Comparison of ENCODE assay signal across 8 mouse cellular contexts in the genomic region with DNA sequence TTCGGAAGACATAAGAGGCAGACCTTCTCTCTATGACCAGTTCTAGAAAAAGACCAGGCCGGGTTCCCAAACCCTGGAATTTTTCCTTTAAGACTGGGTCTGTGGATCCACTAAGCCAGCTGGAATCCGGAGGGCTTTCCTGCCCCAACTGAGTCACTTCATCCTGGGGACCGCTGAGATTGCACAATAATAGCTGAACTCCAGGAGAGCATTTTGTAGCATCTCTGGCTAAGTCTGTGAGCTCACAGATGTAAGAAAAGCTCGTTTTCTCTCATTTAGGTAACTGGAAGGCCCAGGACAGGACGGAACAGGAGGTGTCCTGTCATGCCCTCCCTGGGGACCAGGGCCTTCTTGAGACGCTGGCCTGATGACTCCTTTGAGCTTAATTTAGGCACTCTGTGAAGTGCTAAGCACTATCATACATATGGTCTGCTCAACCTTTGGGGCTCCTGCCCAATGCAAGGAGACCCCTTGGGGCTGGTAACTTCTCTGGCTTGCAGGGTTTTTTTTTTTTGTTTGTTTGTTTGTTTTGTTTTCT. TPM values are rescaled to one million over a fixed set of nuclear protein-coding genes. Genes with fewer than 3 reads are reported as not detected.
DNase-seq lines count a peak whose midpoint lies in the region; ATAC-seq and TF ChIP-seq lines count a peak whose summit lies in the region.

No protein-coding gene starts in this region.

- TF ChIP-seq CTCF in bone marrow, adult 2 months (IDR thresholded peaks at IDR 0.05; ENCODE audit: control insufficient read depth, insufficient read depth, low read length) = no peak

- no peaks in the 10 kb centered on the region for H3K27me3 ChIP-seq in kidney, embryonic 16.5 days (ENCODE audit: insufficient read depth, low read length)
- no peaks in the 10 kb centered on the region for H3K27me3 ChIP-seq in heart, embryonic 11.5 days (ENCODE audit: control insufficient read depth, insufficient read depth, low read length)

- H3K27ac ChIP-seq in kidney, embryonic 16.5 days (ENCODE audit: low read length) = peak overlapping the region; percentile 51
- H3K27ac ChIP-seq in bone marrow, adult 2 months (ENCODE audit: control insufficient read depth, insufficient read depth, low read depth, low read length, poor library complexity) = peak overlapping the region; percentile 30
- peak overlapping the region; percentile 59 for H3K27ac ChIP-seq in heart, embryonic 11.5 days (ENCODE audit: low read depth, low read length)
- peak overlapping the region; percentile 12; the same call in 1 of the 2 replicates for H3K27ac ChIP-seq in macrophage

- no peak overlapping the region for H3K4me3 ChIP-seq in kidney, embryonic 16.5 days (ENCODE audit: low read length)
- no peak overlapping the region for H3K4me3 ChIP-seq in bone marrow, adult 2 months (replicated peaks; ENCODE audit: control insufficient read depth, low read depth, low read length)
- peak overlapping the region; percentile 31 for H3K4me3 ChIP-seq in heart, embryonic 11.5 days (ENCODE audit: low read depth, low read length)
- H3K4me3 ChIP-seq in macrophage (ENCODE audit: inconsistent target) = no peak overlapping the region

- no peak overlapping the region for H3K9ac ChIP-seq in kidney, embryonic 16.5 days (replicated peaks; ENCODE audit: low read length)
- H3K9ac ChIP-seq in heart, embryonic 11.5 days (ENCODE audit: low read depth, low read length) = no peak overlapping the region

- ATAC-seq in kidney, embryonic 16.5 days (ENCODE audit: low FRiP score, low TSS enrichment) = no peak
- ATAC-seq in heart, embryonic 11.5 days (replicated peaks; ENCODE audit: insufficient number of reproducible peaks, low FRiP score, low TSS enrichment) = no peak
- ATAC-seq in frontal cortex, adult (ENCODE audit: low TSS enrichment) = no peak

- TF ChIP-seq POLR2A in bone marrow, adult 2 months (IDR thresholded peaks at IDR 0.05; ENCODE audit: borderline replicate concordance, control insufficient read depth, low read depth, low read length) = no peak

- H3K9me3 ChIP-seq in kidney, embryonic 16.5 days (ENCODE audit: low read length) = no peaks in the 10 kb centered on the region
- no peaks in the 10 kb centered on the region for H3K9me3 ChIP-seq in heart, embryonic 11.5 days (replicated peaks; ENCODE audit: control insufficient read depth, low read length)

- peaks cover 60% of the 10 kb centered on the region for H3K4me1 ChIP-seq in kidney, embryonic 16.5 days (ENCODE audit: insufficient read depth, low read length)
- H3K4me1 ChIP-seq in bone marrow, adult 2 months (ENCODE audit: control insufficient read depth, insufficient read depth, low read length) = peaks cover 30% of the 10 kb centered on the region
- H3K4me1 ChIP-seq in heart, embryonic 11.5 days (ENCODE audit: control insufficient read depth, insufficient read depth, low read length) = peaks cover 56% of the 10 kb centered on the region

- DNase-seq in kidney, postnatal 14 days = no peak
- DNase-seq in frontal cortex, adult 2 months (ENCODE audit: extremely low spot score in 1 of 2, low spot score in 1 of 2) = no peak
- no peak for DNase-seq in layer of hippocampus, adult 18-20 months (ENCODE audit: low spot score in 2 of 2)

- WGBS in kidney, embryonic 16.5 days = 36% methylated on average over 7 of the region's 7 CpGs
- 13% methylated on average over 7 of the region's 7 CpGs for WGBS in bone marrow, adult 2 months
- WGBS in heart, embryonic 11.5 days (ENCODE audit: insufficient replicate concordance) = 19% methylated on average over 7 of the region's 7 CpGs
- 27% methylated on average over 7 of the region's 7 CpGs for WGBS in macrophage (ENCODE audit: missing documents)

- peak overlapping the region; percentile 49 for H3K4me2 ChIP-seq in kidney, embryonic 16.5 days (replicated peaks; ENCODE audit: low read depth, low read length)
- H3K4me2 ChIP-seq in heart, embryonic 11.5 days = peak overlapping the region; percentile 62

- peaks cover 100% of the 10 kb centered on the region for H3K79me2 ChIP-seq in macrophage (ENCODE audit: inconsistent target)

- no peaks in the 10 kb centered on the region for H3K36me3 ChIP-seq in kidney, embryonic 16.5 days (ENCODE audit: insufficient read depth, low read length)
- no peaks in the 10 kb centered on the region for H3K36me3 ChIP-seq in heart, embryonic 11.5 days (ENCODE audit: control insufficient read depth, insufficient read depth, low read length)
- peaks cover 38% of the 10 kb centered on the region; the same call in 1 of the 2 replicates for H3K36me3 ChIP-seq in macrophage (ENCODE audit: inconsistent target)

RNA-seq across cellular contexts. Expression of gene Abcg1, which starts 16.6 kb away (rescaled TPM):
- polyA plus RNA-seq in kidney, embryonic 16.5 days (2015; fragmentation: Nextera tagmentation; extraction: Ambion mirVana) = 8.5 and 9.2 TPM in 2 replicates
- 5.2 and 10.4 TPM in 2 replicates for polyA plus RNA-seq in bone marrow, adult 2 months (2011; ENCODE audit: insufficient read depth, insufficient read length, low replicate concordance, missing spikeins)
- 4.6 and 6.4 TPM in 2 replicates for polyA plus RNA-seq in heart, embryonic 11.5 days (2014; fragmentation: Nextera tagmentation; extraction: Ambion mirVana)
- 100 to 1,000 TPM in 22 of 26 experiments, 10 to 100 TPM in 4; 45.0 to 348 (median 216) TPM for total RNA-seq in macrophage (2018; cell fraction: chromatin; rRNA removed)
- 100 to 1,000 TPM; 113 to 311 (median 211) TPM for total RNA-seq in macrophage (2018; cell fraction: cytosol; rRNA removed)
- total RNA-seq in macrophage (2018; cell fraction: nucleus; rRNA removed) = 100 to 1,000 TPM in 19 of 26 experiments, 10 to 100 TPM in 7; 53.9 to 293 (median 194) TPM
- polyA plus RNA-seq in macrophage (2018) = 23.2 to 132 TPM (median 107 TPM) in 3 replicates
- 29.5 and 29.6 TPM in 2 replicates for polyA plus RNA-seq in frontal cortex, adult 2 months (2012; rRNA removed)
- 10 to 100 TPM; 84.0 to 84.6 TPM for total RNA-seq in layer of hippocampus, adult 18-20 months (2021)

RNA-seq across cellular contexts. Expression of gene Tff3, which starts 55.3 kb away (rescaled TPM):
- polyA plus RNA-seq in kidney, embryonic 16.5 days (2015; fragmentation: Nextera tagmentation; extraction: Ambion mirVana) = 0.36 and 0.41 TPM in 2 replicates
- polyA plus RNA-seq in bone marrow, adult 2 months (2011; ENCODE audit: insufficient read depth, insufficient read length, low replicate concordance, missing spikeins) = not detected in 2 replicates
- polyA plus RNA-seq in heart, embryonic 11.5 days (2014; fragmentation: Nextera tagmentation; extraction: Ambion mirVana) = not detected in 2 replicates
- not detected for total RNA-seq in macrophage (2018; cell fraction: chromatin; rRNA removed)
- not detected for total RNA-seq in macrophage (2018; cell fraction: cytosol; rRNA removed)
- not detected for total RNA-seq in macrophage (2018; cell fraction: nucleus; rRNA removed)
- not detected in 3 replicates for polyA plus RNA-seq in macrophage (2018)
- polyA plus RNA-seq in frontal cortex, adult 2 months (2012; rRNA removed) = 0.24 and 1.8 TPM in 2 replicates
- not detected for total RNA-seq in layer of hippocampus, adult 18-20 months (2021)
